Mouse (Mus musculus): ENCODE data around the gene Med19.
"Not testable (repeated sequence)": the region's sequence is repeated elsewhere in the genome, so short reads cannot be mapped to it uniquely, and the experiment has no call there.

Med19 gene

DNA sequence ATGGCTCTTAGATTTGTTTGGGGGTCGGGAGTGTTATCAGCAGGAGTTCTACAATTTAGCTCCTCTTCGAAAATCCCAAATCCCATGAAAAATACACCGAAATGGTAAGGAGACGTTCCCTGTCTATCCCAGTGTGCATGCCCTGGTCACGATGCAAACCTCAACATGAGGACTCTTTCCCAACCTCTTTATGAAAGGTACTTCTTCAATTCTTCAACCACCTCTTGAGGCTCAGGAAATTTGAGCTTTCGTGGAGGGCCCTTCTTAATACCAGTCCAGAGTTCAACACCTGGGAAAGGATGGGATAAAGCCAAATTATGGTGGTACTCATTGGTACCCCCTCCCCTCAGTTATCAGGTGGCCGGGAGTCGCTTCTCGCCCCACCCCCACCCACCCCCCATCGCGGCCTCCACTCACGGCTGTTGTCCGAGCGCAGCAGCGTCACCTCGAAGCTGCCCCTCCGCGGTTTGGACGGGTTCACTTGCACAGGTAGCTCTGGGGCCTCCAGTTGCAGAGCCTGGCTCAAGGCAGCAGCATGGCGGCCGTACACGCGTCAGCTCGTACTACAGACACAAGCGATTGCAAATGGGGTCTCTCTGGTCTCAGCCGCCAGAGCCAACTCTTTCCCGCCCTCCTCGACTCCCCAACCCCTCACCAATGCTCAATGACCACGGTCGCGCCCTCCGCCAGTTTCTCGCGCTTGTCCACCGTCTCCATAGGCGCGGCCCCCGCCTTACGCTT lies 8.2 kb upstream of the Med19 start:
- no peak for DNase-seq

DNA sequence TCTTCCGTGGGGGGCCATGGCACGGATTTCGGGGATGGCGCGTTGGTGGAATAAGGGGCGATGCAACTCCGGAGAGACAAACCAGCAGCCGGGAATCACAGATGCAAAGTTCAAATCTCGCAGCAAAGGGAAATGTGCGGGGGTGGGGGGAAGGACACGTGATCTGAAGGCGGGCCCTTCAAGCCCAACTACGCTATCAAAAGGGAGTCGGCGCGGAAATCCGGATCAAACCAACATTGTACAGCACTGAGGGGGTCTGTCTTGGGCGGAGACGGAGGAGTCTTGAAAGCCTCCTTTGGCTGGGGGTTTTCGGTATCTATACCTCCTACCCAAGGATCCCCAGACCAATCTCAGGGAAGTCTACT lies 7.7 kb upstream of the Med19 start, which contains the start of gene Selenoh:
Selenoh (minus strand) TSS at position 202 of the 365 bp plus-strand sequence.
- DNase-seq = peak; percentile 79 to 87

DNA sequence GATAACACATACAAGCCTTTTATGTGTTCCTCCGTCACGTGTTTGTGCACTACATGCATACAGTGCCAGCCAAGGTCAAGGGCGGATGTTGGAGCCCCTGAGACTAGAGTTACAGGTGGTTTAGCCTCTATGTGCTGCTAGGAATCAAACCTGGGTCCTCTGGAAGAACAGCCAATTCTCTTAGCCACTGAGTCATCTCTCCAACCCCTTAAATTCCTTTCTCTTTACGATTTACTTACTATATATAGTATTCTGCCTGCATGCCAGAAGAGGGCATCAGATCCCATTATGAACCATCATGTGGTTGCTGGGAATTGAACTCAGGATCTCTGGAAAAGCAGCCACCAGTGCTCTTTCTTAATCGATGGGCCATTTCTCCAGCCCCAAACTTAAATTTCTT lies 6.7 kb upstream of the Med19 start:
- DNase-seq = not testable (repeated sequence)

DNA sequence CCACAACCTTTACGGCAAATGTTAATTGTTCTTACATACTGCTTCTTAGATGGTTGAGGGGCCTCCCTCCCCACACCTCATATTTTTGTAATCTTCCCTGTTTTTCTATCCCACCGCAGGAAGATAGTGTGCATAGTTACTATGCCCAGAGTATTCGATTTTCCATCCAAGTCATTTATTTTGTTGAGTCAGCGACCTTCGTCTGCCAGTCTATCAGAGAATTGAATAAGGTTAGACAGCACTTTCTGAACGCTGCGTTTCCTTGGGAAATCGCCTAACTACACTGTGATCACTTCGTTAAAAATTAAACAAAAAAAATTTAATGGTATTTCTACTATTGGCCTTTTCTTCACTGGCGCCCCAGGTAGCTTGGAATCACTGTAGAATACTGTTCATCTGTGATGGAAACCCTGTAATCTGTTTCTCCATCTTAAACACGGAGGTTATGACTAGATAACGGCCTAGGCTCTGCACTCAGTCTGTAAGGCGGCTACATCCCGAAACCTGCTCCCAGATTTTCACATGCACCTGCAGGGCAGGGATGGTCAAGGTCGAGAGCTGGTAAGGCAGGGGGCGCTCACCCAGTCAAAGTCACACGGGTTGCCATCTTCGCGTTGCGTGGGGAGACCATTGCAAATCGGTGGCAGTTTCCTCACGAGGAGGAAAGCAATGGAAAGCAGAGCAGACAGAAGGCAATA lies 783 bp upstream of the Med19 start:
- no peak for DNase-seq

DNA sequence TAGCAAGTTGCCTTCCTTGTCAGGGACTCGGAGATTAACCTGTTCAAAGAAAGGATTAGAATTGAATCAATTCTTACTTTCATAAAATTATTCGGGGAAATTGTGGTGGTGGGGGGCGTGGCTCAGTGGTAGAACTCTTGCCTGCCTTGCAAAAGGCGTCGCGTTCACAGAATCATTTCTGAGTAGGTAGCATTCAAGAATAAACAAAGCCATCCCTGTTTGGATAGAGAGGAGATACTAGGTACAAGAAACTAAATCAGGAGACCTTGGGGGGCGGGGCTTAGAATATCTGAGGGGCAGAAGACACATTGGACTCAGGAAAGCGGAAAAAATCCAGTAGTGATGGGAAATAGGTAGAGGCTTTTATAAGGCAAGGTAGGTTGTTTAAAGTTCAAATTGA lies 814 bp downstream of the Med19 start, which contains the start of gene Tmx2:
Tmx2 (minus strand) TSS at position 125 of the 400 bp plus-strand sequence.
- no peak for DNase-seq

DNA sequence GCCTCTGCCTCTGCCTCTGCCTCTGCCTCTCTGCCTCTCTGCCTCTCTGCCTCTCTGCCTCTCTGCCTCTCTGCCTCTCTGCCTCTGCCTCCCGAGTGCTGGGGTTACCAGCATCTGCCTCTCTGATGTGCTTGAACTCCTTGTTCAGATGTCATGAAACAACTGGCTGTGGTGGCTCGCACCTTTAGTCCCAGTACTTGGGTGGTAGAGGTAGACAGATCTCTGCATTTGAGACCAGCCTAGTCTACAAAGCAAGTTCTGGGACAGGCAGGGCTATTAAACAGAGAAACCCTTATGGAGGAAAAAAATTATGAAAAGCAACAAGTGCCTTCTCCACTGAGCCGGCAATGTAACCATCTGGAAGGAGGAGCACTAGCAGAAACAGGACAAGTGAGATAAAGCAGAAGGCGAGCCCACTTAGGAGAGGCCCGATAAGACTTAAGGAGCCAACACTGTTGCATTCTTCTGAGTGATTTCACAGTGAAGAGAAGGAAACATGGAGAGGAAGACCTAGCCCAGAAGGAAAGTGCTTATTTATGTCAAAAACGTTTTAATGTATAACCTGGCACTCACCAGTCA lies 4.5 kb downstream of the Med19 start:
- DNase-seq = no peak

DNA sequence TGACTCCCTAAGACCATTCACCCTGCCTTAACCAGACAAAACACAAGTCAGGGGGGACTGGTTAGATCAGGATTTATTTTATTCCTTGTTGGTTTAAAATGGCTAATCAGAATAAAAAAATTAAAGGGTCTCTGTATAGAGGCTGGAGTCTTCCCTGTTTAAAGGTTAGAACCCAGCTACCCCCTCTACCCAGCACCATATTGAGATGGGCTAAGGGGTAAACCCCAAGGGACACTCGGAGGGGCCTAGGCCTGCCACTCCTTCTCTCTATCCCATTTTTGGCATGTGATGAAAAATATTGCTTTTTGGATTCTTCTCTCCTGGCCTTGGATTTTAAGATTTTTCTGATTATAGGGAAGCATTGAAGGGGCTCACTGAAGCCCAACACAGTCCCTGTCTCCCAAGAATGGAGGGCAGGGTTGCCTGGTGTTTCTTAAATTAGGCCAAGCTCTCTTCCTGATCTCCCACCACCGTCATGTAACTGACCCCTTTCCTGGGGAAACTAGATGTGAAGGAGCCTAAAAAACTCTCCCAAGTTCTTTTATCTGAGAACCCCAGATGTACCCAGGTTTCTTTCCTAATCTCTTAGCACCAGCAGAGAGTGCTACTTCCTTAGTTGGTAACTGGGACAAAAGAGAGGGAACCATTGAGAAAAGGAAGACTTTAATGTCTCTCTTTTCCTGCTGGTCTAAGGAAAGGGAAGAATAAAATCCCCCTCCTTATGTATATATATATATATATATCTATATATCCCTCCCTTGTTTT lies 10.1 kb downstream of the Med19 start:
- no peak for DNase-seq

DNA sequence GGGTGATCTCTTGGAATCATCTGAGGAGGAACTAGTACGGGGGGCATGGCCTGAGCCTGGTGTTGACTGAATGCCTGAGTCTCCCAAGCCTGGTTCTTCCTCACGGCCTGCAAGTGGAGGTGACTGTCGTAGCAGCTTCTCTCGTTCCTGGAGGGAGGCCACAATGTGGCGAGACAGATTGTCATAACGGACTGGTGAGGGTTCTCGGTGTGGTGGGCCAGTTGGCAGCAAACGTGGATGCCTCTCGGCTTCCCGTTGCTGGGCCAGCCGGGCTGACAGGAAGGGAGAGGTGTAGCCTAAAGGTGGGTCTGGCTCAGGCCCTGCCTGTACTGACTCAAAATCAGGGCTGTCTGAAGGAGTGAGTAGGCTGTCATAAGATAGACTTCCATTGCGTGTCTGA lies 11.8 kb downstream of the Med19 start:
- no peak for DNase-seq

DNA sequence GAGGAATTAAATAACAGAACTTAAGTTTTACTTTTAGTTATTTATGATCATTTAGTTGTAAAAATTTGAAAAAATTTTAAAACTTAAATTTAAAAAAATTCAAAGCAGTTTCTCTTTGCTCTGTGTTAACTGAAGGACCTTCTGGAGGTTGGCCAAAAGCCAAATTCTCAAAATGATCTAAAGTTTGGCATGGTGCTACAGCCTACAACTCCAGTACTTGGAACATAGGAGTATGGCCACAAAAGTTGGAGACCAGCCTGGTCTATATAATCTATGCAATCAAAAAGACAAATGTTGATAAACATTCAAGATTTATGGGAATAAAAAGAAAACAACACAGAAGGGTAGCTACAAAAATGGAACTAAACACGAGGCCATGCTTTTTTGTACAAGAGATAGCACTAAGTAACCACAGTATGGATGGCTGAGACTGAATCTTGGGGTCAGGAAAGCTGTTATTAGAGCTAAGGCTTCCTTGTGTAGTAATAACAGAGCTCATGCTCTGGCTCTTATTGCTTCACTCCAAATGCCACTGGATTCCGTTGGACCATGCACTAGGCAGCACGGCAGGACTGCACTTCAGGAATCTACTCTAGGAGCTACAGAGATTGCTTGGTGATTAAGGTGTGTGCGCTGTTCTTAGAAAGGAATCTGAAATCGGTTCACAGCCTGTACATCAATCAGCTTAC lies 16.9 kb downstream of the Med19 start:
- DNase-seq = no peak

DNA sequence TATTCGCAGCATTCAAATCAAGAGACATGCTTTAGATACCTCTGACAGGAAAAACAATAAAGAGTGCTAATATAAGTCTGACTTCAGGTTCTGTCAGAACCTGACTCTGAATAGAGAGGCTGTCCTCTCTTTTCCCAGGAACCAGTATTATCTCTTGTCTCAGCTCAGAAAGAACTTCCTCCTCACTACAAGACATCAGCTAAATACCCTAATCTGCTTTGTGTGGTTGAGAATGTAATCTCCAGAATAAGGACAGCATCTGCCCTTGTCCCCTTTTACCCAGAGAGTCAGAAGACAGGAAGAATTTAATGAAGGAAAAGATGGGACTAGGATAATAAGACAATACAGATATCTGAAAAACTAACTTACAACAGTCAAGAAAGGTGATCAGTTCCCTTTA lies 25.3 kb downstream of the Med19 start:
- DNase-seq = no peak

DNA sequence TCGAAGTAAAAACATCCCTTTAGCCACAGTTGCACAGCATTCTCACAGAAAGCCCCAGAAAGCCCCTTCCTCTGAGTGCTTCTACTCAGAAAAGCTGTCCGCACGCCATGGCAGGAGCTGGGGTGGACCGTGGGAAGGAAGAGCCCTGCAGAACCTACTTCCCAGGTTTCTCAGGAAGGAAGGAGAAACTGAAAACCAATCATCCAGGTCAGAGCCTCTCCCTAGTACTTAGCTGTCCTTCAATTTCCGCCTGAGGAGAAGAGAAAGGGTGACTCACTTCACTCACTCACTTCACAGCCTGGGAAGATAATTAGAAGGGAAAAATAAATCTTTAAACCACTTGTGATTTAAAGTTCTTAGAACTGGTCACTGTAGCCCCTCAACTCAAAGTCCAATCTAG lies 26.1 kb downstream of the Med19 start:
- DNase-seq = no peak

DNA sequence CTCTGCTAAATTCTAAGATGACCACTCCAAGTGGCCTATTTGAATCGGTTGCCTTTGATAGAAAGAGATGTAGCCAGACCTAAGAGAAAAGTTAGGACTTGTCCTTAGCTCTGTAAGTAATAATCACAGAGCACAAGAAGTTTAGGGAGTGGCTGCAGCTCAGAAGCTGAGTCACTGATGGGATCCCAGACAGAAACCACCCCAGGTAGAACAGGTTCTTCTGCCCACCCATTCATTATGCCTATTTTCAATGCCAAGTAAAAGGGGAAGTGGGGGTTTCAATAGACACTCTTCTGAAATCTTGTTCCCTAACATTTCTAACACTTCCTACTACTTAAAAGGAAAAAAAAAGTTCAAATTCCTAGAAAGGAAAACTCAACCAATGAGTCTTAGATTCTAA lies 27.1 kb downstream of the Med19 start:
- DNase-seq = no peak

DNA sequence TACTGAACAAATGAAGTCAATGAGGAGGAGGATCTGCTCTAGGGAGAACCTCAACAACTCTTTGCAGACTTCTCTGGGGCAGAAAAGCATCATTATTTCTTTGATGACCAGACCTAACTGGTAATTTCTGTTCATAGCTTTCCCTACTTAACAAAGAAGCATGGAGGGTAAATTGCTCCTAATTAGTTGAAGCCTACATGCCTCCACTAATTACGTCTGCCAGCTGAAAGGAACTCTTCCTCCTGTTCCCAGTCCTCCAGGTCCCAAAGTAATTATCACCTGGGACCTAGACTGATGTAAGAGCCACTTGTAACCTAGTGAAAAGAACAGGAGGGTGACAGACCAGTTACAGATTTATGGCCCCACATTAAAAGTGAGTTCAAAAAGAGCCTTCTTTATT lies 29.3 kb downstream of the Med19 start:
- no peak for DNase-seq

DNA sequence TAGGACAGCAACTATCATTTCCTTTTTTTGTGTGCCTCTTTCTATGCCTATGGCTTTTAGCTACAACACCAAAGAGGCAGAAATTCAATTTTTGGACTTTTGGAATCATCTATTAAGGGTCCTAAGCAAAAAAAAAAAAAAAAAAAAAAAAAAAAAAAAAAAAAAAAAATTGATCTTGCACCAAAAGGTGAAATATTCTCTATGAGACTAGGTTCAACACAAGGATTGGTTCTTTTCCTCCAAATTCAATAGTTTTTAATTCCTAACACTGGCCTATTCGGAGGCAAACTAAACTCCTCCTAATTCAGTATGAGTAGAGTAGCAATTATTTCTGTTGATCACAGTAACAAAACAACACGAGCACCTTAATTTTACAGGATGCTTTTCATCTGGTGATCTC lies 33.7 kb downstream of the Med19 start:
- DNase-seq = no peak

DNA sequence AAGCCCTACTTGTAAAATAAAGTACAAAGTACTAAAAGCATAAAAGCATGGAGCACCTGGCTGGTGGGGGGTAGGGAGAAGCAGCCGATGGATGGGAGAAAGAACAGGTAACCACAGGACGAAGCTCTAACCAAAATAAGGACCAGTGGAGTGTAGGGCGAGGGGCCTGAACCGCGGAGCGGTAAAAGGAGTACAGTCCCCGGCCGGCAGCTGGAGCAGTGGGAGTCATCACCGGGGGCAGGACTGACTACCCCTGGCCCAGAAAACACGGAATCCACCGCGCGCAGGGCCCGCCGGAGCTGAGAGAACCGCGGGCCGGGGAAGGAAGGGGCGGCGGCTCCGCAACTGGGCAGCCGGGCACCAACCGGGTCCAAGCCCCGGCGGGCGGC lies 36.2 kb downstream of the Med19 start:
- DNase-seq = no peak

DNA sequence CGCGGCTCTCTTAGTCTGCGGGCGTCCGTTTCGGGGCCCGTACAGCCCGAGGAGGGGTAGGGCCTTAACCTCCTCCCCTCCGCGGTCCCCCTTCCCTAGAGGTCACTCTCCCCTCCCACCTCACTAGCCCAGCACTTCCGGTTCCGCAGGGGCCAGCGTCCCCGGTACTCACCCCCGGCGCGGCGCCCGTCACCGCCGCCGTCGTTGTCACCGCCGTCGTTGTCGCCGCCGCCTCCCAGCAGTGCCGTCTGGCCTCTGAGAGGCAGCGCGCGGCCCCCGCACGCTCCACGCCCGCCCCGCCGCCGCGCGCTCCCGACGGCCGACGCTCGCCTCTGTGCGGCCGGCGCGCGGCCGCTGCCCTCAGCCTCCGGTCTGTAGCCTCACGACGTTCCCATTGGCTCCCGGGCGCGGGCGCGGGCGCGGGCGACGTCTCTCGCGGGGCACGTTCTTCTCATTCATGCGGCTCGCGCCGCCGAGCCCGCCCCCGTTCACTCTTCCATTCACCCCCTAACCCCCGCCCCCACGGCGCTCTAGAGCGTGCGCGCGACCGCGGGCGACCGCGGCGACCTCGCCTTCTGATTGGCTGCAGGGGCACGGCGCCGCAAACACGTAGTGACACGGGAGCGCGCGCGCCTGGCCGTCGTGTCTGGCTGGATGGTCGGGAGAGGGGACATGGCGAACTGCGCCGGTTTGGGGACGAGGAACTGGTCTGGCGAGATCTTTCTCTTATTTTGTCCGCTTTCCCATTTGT lies 36.8 kb downstream of the Med19 start, which contains the start of gene Zdhhc5:
Zdhhc5 (minus strand) TSS at position 370 of the 751 bp plus-strand sequence.
- peak; percentile 98 for DNase-seq

DNA sequence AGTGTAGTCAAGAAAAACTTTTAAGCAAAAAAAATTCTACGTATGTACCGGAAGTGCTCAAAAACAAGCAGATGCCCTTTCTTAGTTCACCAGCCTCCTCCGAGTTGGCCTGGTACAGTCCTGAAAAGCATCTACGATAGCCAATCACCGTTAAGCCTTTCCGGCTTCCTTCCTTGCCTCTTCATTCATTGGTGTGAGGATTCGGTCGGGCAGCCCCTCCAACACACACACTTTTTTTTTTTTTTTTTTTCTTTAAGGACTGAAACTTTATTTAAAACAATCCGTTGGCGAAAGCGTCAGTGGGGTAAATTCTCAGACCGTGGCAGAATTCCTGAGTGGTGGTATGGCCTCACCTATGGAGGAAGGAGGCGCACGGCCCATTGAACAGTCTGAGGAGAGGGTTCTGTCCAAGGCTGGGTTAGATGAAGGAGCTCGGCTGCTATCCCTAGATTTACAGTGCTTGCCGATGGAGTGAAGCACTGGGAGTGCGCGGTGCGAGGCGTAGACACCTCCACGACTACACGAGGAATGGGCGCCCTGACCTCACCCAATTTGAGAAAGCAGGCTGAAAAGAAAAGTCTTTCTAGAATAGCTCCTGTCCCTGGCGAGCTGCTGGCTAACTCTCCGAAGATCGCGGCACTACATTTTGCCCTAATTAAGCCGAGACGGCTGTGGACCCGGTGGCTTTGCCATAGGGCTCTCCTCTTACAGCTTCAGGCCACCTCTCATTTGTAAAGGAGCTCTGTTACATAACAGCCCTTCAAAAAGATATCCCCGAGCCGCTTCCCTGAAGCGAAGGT lies 37.6 kb downstream of the Med19 start:
- DNase-seq = peak in 1 of 2 experiments; percentile 89

DNA sequence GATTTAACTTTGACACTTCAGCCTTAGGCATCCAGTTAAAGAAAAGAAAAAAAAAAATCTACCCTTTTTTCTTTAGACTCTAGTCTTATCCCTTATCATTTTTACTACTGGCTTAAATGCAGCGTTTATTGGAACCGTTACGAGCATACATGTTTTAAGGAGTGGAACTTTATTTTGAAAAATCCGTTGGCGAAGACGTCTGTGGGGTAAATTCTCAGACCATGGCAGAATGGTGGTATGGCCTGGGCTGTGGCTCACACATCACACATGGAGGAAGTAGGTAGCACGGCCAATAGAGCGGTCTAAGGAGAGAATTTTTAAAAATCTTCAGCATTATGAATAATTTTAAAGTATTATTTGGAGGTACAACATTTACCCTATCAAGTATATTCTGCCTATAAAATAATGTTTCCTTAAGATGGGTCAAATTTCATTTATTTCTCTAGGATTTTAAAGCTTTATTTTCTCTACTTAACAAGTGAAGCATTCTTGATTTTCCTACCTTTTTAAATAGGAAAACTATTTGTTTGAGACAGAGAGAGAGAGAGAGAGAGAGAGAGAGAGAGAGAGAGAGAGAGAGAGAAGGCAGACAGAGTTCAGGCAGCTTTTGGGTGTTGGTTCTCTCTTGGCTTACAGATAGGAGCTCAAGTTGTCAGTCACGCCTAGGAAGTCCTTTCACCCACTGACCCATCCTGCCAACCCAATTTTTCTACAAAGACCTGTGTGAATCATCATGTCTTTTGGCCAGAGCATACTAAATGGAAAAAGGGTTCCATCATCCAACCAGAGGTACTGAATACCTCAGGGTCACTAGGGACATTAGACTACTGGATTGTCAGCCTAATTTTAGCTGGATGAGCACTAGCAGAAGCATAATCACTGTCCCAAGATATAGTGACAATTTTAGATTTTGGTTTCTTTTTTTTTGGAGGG lies 38.5 kb downstream of the Med19 start:
- no peak for DNase-seq

DNA sequence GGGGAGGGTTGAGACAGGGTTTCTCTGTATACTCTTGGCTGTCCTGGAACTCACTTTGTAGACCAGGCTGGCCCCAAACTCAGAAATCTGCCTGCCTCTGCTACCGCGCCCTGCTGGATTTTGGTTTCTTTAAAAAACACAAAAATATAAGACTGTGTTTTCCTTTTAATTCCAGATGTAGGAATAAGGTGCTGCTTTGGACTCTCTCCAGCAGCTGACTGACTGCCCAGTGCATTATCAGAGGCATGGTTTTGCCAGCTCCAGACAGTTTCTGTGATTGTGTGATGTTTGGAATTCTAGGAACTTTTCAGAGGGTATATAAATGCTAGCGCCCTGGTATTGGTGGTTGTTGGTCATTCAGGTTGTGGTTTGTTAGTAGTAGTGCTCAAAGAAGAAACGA lies 39.2 kb downstream of the Med19 start:
- no peak for DNase-seq

DNA sequence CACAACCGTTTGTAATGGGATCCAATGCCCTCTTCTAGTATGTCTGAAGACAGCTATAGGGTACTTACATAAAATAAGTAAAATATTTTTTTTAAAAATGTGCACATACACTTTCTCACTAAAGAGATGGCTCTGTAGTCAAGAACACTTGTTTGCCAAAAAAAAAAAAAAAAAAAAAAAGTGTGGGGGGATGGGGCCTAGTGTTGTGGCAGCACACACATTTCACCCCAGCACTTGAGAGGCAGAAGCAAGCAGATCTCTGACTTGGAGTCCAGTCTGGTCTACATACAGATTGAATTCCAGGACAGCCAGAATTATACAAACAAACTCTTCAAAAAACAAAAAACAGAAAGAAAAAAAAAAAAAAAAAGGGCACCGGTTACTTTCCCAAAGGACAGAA lies 42.5 kb downstream of the Med19 start:
- no peak for DNase-seq
